Mouse (Mus musculus): ENCODE measurements around the gene Gm10778. TPM values are rescaled to one million over a fixed set of nuclear protein-coding genes. Genes with fewer than 3 reads are reported as not detected.

Gm10778 gene
- polyA plus RNA-seq, 2 experiments: 2.8 to 3.8 TPM

- no peak for ATAC-seq (ENCODE audit: low FRiP score, low read depth)
- no peak overlapping the region for H3K4me3 ChIP-seq (replicated peaks; ENCODE audit: low read length)
- no peak overlapping the region for H3K4me2 ChIP-seq (replicated peaks; ENCODE audit: low read depth, low read length, severe bottlenecking)
- no peak for DNase-seq (ENCODE audit: low spot score)
- no peaks in the 10 kb centered on the region for H3K27me3 ChIP-seq (ENCODE audit: control insufficient read depth, insufficient read depth, low read length)
- 49% methylated on average over 9 of the region's 9 CpGs for WGBS
- peaks cover 3% of the 10 kb centered on the region; the same call in 1 of the 2 replicates for H3K4me1 ChIP-seq (ENCODE audit: control insufficient read depth, insufficient read depth, low read length)
- H3K9me3 ChIP-seq (ENCODE audit: control insufficient read depth, low read length): no peaks in the 10 kb centered on the region
- no peak overlapping the region for H3K27ac ChIP-seq (replicated peaks; ENCODE audit: low read depth, low read length)
- H3K9ac ChIP-seq (ENCODE audit: low read depth, low read length, severe bottlenecking): no peak overlapping the region
- peaks cover 48% of the 10 kb centered on the region for H3K36me3 ChIP-seq (ENCODE audit: control insufficient read depth, insufficient read depth, low read length)
- TF ChIP-seq POLR2A (IDR thresholded peaks at IDR 0.05; ENCODE audit: borderline replicate concordance, extremely low read depth, insufficient read depth, insufficient read length): no peak
Measured at GRCm38 (mm10) chr10:81620786-81621185, 28.1 kb upstream of the Gm10778 start.

DNA sequence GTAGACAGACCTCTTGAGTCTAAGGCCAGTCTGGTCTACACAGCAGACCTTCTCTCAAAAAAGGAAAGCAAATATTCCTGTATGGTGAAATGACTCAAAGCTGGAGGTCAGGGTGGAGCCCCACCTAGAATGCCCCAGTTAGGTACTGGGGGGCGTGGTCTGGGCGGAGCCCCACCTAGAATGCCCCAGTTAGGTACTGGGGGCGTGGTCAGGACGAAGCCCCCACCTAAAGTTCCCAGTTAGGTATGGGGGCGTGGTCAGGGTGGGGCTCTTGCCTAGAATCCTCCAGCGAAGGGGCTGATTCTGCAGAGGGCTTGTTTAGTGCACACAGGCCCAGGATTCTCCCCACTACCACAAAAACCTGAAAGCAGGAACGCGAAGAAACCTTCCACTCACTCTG is 25.4 kb upstream of the Gm10778 start:
- 60% methylated on average over 8 of the region's 8 CpGs for WGBS
- ATAC-seq (ENCODE audit: low FRiP score, low read depth): no peak
- Histone ChIP-seq H3K4me1 (ENCODE audit: control insufficient read depth, insufficient read depth, low read length) (peaks cover 13% of the 10 kb centered on the region), H3K36me3 (ENCODE audit: control insufficient read depth, insufficient read depth, low read length) (peaks cover 52% of the 10 kb centered on the region), H3K4me3 (replicated peaks; ENCODE audit: low read length) (no peak overlapping the region), H3K27me3 (ENCODE audit: control insufficient read depth, insufficient read depth, low read length) (no peaks in the 10 kb centered on the region), H3K4me2 (replicated peaks; ENCODE audit: low read depth, low read length, severe bottlenecking) (no peak overlapping the region), H3K9ac (ENCODE audit: low read depth, low read length, severe bottlenecking) (no peak overlapping the region), H3K9me3 (ENCODE audit: control insufficient read depth, low read length) (no peaks in the 10 kb centered on the region), H3K27ac (replicated peaks; ENCODE audit: low read depth, low read length) (no peak overlapping the region)
- no peak for DNase-seq (ENCODE audit: low spot score)
- no peak for TF ChIP-seq POLR2A (IDR thresholded peaks at IDR 0.05; ENCODE audit: borderline replicate concordance, extremely low read depth, insufficient read depth, insufficient read length)

DNA sequence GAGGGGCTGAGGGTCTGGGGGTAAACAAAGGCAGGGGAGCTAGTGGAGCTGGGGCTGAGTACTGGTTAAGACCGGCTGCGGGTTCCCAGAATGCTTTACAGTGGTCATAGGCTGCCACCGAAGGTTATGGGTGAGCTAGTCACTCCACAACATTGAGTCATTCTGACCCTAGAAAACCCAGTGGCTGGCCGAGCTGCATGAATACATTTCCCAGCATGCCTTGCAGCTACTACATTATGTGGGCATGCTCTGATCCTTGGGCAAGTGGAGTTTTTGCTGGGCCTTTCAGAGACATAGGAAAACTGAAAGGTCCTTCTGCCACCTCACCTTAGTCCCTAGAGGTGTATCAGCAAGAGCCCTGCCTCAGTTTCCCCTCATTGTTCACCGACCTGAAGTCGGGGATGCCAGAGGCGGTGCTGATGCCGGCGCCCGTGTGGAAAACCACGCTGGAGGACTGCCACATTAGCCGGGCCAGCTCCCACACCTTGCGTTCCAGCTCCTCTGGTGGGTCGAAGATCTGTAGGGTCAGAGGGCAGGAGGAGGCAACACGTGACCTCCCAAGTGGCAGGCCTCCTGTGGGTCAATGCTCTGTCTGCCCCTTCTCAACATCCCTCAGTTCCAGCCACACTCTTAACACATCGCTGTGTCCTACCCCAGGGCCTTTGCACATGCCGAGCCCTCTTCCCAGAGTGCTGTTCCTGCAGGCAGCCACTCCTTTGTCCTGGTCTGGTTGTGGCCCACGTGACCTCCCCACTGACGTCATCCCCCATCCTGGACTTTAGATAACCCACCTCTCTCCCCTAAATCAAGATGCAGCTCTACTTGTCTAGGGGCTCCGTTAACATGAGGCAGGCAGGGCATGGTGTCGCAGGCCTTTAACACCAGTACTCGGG is 22.5 kb upstream of the Gm10778 start:
- Histone ChIP-seq H3K9me3 (ENCODE audit: control insufficient read depth, low read length) (no peaks in the 10 kb centered on the region), H3K4me3 (replicated peaks; ENCODE audit: low read length) (peak overlapping the region; percentile 65), H3K4me1 (ENCODE audit: control insufficient read depth, insufficient read depth, low read length) (peaks cover 13% of the 10 kb centered on the region), H3K4me2 (replicated peaks; ENCODE audit: low read depth, low read length, severe bottlenecking) (peak overlapping the region; percentile 69), H3K27ac (replicated peaks; ENCODE audit: low read depth, low read length) (peak overlapping the region; percentile 67; the same call in 1 of the 2 replicates), H3K36me3 (ENCODE audit: control insufficient read depth, insufficient read depth, low read length) (peaks cover 46% of the 10 kb centered on the region), H3K9ac (ENCODE audit: low read depth, low read length, severe bottlenecking) (peak overlapping the region; percentile 67), H3K27me3 (ENCODE audit: control insufficient read depth, insufficient read depth, low read length) (no peaks in the 10 kb centered on the region)
- ATAC-seq (ENCODE audit: low FRiP score, low read depth) (no peak), DNase-seq (ENCODE audit: low spot score) (no peak)
- WGBS: 88% methylated on average over 22 of the region's 22 CpGs
- no peak for TF ChIP-seq POLR2A (IDR thresholded peaks at IDR 0.05; ENCODE audit: borderline replicate concordance, extremely low read depth, insufficient read depth, insufficient read length)

- Histone ChIP-seq H3K27ac (replicated peaks; ENCODE audit: low read depth, low read length) (peak within 1 kb of the TSS; percentile 85), H3K4me1 (ENCODE audit: control insufficient read depth, insufficient read depth, low read length) (peaks cover 13% of the 10 kb centered on the region), H3K4me3 (replicated peaks; ENCODE audit: low read length) (peak within 1 kb of the TSS; percentile 65), H3K4me2 (replicated peaks; ENCODE audit: low read depth, low read length, severe bottlenecking) (peak within 1 kb of the TSS; percentile 69), H3K9me3 (ENCODE audit: control insufficient read depth, low read length) (no peaks in the 10 kb centered on the region), H3K36me3 (ENCODE audit: control insufficient read depth, insufficient read depth, low read length) (peaks cover 37% of the 10 kb centered on the region), H3K27me3 (ENCODE audit: control insufficient read depth, insufficient read depth, low read length) (no peaks in the 10 kb centered on the region), H3K9ac (ENCODE audit: low read depth, low read length, severe bottlenecking) (peak within 1 kb of the TSS; percentile 67)
- ATAC-seq (ENCODE audit: low FRiP score, low read depth) (peak; percentile 92), DNase-seq (ENCODE audit: low spot score) (peak; percentile 95)
- 0 out of 2 replicates have a peak, but pooled peaks have one; percentile 4 for TF ChIP-seq POLR2A (IDR thresholded peaks at IDR 0.05; ENCODE audit: borderline replicate concordance, extremely low read depth, insufficient read depth, insufficient read length)
- 4% methylated on average over 39 of the region's 40 CpGs for WGBS
Measured at GRCm38 (mm10) chr10:81626994-81627835, 21.6 kb upstream of the Gm10778 start, which contains the start of gene Sirt6. Gene Sirt6 (minus strand): TSS chr10:81627797.

DNA sequence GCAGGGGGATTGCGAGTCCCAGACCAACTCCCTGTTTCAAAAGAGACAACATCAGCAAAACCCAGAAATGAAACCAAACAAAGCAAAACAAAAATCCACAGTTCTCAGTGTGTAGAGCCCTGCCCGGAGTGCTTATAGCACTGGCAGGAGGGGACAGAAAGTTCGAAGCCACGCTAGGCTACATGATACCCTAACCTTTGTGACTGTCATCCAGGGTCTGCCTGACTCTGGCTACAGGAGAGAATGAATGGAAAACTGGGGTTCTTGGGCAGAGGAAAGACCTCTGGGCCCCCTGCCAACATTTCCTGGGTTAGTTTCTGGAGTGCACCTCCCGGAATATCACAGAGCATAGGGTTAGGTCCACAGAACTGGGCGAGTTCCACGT is 21.0 kb upstream of the Gm10778 start:
- Histone ChIP-seq H3K4me2 (replicated peaks; ENCODE audit: low read depth, low read length, severe bottlenecking) (peak overlapping the region; percentile 69), H3K4me1 (ENCODE audit: control insufficient read depth, insufficient read depth, low read length) (peaks cover 13% of the 10 kb centered on the region), H3K4me3 (replicated peaks; ENCODE audit: low read length) (peak overlapping the region; percentile 65), H3K9me3 (ENCODE audit: control insufficient read depth, low read length) (no peaks in the 10 kb centered on the region), H3K36me3 (ENCODE audit: control insufficient read depth, insufficient read depth, low read length) (peaks cover 31% of the 10 kb centered on the region), H3K27ac (replicated peaks; ENCODE audit: low read depth, low read length) (peak overlapping the region; percentile 85), H3K9ac (ENCODE audit: low read depth, low read length, severe bottlenecking) (peak overlapping the region; percentile 67), H3K27me3 (ENCODE audit: control insufficient read depth, insufficient read depth, low read length) (no peaks in the 10 kb centered on the region)
- ATAC-seq (ENCODE audit: low FRiP score, low read depth) (peak; percentile 23), DNase-seq (ENCODE audit: low spot score) (no peak)
- 48% methylated on average over 7 of the region's 7 CpGs for WGBS
- no peak for TF ChIP-seq POLR2A (IDR thresholded peaks at IDR 0.05; ENCODE audit: borderline replicate concordance, extremely low read depth, insufficient read depth, insufficient read length)

Data from limb, embryonic 14.5 days (tissue).